Mouse (Mus musculus): ENCODE data around the gene Arhgef12. TPM values are rescaled to one million over a fixed set of nuclear protein-coding genes. Genes with fewer than 3 reads are reported as not detected.

Gene Arhgef12
- total RNA-seq, 2 experiments from 2014 or later, result 161 to 206 TPM

DNA sequence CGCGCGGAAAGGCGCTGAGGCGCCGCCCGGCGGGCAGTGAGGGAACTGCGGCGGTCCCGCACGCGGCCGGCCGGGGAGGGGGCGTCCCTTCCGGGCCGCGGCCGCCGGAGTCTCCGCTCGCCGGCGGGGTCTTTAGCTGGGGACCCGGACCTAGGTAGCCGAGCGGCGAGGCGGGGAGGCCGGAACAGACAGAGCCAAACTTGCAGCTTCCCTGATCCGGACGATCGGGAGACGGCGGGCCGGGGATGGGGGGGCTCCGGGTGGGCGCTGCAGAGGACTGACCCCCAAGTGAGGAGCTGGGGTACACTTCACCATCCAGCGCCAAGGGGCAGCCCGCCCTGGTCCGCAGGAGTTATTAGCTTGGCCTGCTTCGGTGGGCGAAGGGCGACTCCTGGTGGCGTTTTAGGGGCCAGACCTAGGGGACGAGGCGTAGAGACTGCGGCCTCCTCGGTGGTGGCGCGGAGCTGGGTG, 162.5 kb downstream of the Arhgef12 start:
- no peak for ATAC-seq (replicated peaks; ENCODE audit: low FRiP score, poor library complexity, severe bottlenecking)

DNA sequence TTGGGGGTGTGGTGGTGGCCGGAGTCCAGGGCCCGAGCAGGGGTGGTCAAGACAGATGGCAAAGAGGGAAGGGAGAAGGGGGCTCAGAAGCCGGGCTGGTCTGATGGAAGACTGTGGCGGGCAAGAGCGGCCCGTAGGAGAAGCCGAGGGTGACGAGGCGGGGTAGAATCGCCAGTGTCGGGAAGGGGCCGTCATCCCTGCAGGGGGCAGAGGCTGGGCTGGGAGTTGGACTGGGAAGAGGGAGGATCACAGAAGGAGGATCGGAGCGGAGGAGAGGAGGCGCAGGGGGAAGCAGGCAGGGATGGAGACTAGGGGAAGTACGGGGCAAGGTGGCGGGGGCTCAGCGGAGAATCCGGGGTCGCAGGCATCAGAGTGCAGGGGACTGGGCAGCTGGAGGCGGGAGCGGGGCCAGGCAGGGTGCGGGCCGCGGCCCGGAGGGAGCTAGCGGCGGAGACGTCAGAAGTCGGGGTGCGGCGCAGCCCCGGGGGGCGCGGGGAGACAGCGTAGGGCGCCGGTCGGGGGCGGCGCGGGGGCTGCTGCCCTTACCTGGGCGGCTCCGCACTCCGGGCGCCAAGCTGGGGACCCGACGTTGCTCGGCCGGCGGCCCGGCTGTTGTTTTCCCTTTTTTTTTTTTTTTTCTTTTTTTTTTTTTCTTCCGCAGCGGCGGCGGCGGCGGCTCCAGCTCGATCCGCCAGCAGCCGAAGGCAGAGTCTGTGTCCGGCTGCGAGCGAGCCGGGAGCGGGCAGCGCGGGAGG, 163.1 kb downstream of the Arhgef12 start, which contains the start of gene Grik4:
Gene Grik4 (minus strand): TSS at position 713 of the 755 bp plus-strand sequence.
- ATAC-seq (replicated peaks; ENCODE audit: low FRiP score, poor library complexity, severe bottlenecking), result no peak

DNA sequence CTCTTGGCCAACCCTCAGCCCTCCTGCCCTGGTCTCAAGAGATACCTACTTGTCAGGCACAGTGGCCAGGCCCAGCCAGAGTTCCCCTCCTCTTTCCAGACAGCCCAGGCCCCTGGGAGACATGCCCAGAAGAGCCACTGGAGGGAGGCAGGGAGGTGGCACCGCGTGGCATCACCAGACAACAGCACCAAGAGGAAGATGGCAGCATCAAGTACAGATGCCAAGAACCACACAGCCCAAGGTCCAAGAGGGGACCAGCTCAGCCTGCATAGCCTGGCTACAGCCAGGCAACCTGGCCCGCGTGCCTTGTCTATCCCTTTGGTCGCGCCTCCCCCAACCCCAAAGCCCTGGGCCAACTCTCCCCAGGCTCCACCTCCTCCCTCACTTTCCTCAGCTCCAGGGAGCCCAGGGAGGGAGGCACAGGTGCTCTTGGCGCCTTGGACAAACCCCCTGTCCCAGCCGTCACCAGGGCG, 163.9 kb downstream of the Arhgef12 start:
- no peak for ATAC-seq (replicated peaks; ENCODE audit: low FRiP score, poor library complexity, severe bottlenecking)

DNA sequence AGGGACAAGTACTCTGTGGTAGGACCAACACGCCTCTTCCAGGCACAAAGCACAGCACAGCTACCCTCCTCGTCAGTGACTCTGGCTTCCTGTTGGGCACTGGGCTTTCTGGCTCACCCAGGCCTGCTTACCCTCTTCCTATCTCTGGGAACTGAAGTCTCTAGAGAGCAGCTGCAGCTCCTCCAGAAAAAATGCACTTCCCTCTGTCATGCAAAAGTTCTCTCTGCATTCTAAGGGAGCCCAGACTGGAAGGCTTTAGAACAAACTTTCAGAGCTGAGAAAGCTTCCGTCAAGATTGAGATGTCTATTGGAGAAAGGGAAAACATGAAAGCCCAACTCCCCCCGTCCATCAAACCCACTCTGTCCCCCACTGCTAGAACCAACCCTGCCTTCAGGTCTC, 164.9 kb downstream of the Arhgef12 start:
- ATAC-seq (replicated peaks; ENCODE audit: low FRiP score, poor library complexity, severe bottlenecking), result no peak

DNA sequence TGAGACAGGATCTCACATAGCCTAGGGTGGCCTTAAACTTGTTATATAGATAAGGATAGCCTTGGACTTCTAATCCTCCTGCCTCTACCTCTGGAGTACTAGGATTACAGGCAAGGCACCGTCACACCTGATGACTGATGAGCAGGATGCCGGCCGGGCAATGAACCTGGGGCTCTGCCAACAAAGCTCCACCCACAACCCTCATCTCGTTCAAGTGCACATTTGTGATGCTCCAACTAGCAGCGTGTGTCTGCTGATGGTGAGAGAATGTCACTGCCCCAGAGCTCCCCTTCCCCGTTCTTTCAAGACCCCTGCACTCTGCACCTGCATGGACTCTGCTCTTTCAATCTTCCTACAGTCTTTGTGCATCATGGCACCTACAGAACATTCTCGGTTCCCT, 174.9 kb downstream of the Arhgef12 start:
- ATAC-seq (replicated peaks; ENCODE audit: low FRiP score, poor library complexity, severe bottlenecking), result no peak

DNA sequence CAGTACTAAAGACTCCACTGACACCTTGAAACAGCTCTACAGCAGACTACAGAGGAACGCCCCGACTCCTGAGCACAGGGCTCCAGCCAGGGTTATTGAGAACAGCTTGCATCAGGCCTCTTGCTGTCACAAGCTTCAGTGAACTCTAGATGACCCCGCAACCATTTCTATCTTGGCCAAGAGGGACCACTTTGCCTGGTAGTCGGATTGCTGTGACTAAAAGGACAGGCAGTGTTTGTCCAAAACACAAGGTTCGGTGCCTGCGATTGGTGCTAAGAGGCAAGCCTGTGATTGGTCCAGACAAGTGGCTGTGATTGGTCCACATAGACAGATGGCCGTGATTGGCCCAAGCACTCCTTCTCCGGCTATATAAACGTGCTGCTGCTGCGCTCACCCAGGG, 179.5 kb downstream of the Arhgef12 start:
- ATAC-seq (replicated peaks; ENCODE audit: low FRiP score, poor library complexity, severe bottlenecking), result no peak

DNA sequence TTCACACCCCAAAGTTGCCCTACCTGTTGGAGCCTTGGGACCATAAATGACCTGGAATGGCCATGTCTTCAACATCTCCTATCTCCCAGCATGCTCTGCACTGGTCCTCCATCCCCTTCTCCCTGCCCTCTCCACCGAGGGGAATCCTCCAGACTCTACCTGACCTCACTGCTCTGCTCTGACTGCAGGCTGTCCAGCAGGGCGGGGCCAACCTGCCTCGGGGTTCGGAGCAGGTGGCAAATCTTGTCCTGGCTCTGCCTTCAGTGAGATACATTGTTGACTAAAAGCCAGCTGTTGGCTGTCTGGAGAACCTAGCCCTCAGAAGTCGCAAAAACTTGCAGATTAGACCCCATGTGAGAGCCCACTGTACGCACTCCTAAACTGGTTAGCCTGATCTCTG, 180.5 kb downstream of the Arhgef12 start:
- ATAC-seq (replicated peaks; ENCODE audit: low FRiP score, poor library complexity, severe bottlenecking), result no peak

DNA sequence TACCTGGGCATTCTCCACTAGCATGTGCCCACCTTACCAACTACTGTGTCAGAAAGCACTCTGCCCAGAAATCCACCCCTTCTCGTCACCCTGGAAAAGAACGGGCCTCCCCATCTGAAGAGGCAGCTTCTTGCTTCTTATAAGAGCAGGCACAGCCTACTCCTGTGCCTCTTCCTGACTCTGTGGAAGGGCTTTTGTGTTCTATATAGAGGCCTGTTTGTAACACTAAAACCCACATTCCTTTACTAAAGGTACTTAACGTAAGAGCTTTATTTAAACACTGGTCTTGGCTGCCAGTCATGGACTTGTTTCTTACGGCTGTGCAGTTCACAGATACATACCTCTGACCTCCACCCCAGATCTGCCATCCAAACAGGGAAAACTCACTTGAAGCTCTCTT, 185.2 kb downstream of the Arhgef12 start:
- ATAC-seq (replicated peaks; ENCODE audit: low FRiP score, poor library complexity, severe bottlenecking), result no peak

DNA sequence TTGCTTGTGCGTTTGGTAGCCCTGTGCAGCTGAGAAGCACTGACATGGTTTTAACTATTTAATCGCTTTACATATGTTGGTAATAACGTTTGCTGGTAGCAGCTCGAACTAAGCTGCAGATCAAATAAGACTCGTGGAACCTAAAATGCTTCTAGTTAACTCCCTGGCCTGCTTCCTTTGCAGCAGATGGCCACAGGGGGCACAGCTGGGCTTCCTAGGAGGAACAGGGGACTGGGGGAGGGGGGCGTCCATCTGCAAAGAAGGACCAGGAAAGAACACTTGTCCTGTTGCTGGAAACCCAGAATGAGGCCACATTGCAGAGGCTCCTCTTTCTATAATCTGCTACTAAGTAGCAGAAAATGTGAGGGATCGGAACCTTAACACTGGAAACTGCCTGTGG, 186.8 kb downstream of the Arhgef12 start:
- no peak for ATAC-seq (replicated peaks; ENCODE audit: low FRiP score, poor library complexity, severe bottlenecking)

DNA sequence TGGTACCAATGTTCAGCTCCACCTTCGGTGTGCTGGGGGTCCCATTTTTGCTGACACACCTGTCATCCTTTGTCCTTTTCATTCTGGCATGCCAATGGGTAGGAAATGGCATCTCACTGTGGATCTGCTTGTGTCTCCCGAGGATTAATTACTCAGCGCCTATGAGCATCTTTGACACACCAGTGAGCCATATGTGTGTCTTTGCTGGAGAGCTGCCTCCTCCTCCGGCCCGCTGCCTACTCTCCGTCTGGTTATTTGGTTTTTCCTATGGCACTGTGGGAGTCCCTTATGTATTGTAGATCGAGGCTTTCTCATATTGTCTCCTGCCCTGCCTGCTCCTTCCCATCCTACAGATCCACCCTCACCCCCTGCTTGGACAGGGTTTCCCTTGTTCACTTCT, 189.1 kb downstream of the Arhgef12 start:
- no peak for ATAC-seq (replicated peaks; ENCODE audit: low FRiP score, poor library complexity, severe bottlenecking)

Other genes starting within 250 kb of the Arhgef12 start
- not detected in 2 replicates for gene Grik4, start 162.7 kb downstream of the Arhgef12 start, total RNA-seq (2015; ENCODE audit: low replicate concordance)
- not detected in 2 replicates for gene Grik4, start 162.7 kb downstream of the Arhgef12 start, total RNA-seq (2017; ENCODE audit: low replicate concordance)
- gene Tmem136, start 9.3 kb upstream of the Arhgef12 start, total RNA-seq (2015; ENCODE audit: low replicate concordance), result 12.2 TPM in 1 of 2 replicates, not detected in the other
- 0.77 TPM in 1 of 2 replicates, not detected in the other for gene Tmem136, start 9.3 kb upstream of the Arhgef12 start, total RNA-seq (2017; ENCODE audit: low replicate concordance)
- gene Pou2f3, start 103.1 kb upstream of the Arhgef12 start, total RNA-seq (2015; ENCODE audit: low replicate concordance), result not detected in 2 replicates
- gene Pou2f3, start 103.1 kb upstream of the Arhgef12 start, total RNA-seq (2017; ENCODE audit: low replicate concordance), result not detected in 2 replicates
- 8.3 and 38.6 TPM in 2 replicates for gene Oaf, start 132.7 kb upstream of the Arhgef12 start, total RNA-seq (2015; ENCODE audit: low replicate concordance)
- gene Oaf, start 132.7 kb upstream of the Arhgef12 start, total RNA-seq (2017; ENCODE audit: low replicate concordance), result 5.1 and 14.5 TPM in 2 replicates
- not detected in 2 replicates for gene Trim29, start 203.6 kb upstream of the Arhgef12 start, total RNA-seq (2015; ENCODE audit: low replicate concordance)
- not detected in 2 replicates for gene Trim29, start 203.6 kb upstream of the Arhgef12 start, total RNA-seq (2017; ENCODE audit: low replicate concordance)

Measured in erythroid progenitor cell, adult 5-6 weeks (primary cell).